Mouse (Mus musculus) midbrain, embryonic 15.5 days (tissue): ENCODE results near the gene Irak4. TPM values are rescaled to one million over a fixed set of nuclear protein-coding genes. Genes with fewer than 3 reads are reported as not detected.
A peak's percentile ranks its signal among the peaks of the same experiment; 100 is the strongest.

Experiments used
- ATAC-seq: fragments of 200-750 bp; cut with Nextera tagmentation; replicated peaks from 2 replicates; pipeline ENCODE4 v1.8.0; 2017; ENCODE audit warnings: moderate TSS enrichment
- H3K27ac ChIP-seq: fragments of 300-500 bp; sonication (generic); 2 replicates; pipeline ENCODE4 v1.5.1; 2015; ENCODE audit warnings: mild to moderate bottlenecking, inconsistent platforms
- H3K27me3 ChIP-seq: fragments of 300-500 bp; sonication (generic); replicated peaks from 2 replicates; pipeline ENCODE4 v1.6.1; 2015; ENCODE audit warnings: inconsistent platforms
- H3K36me3 ChIP-seq: fragments of 300-500 bp; sonication (generic); replicated peaks from 2 replicates; pipeline ENCODE4 v1.6.1; 2015; ENCODE audit warnings: inconsistent platforms
- H3K4me1 ChIP-seq: fragments of 300-500 bp; sonication (generic); 2 replicates; pipeline ENCODE4 v1.6.1; 2015; ENCODE audit warnings: inconsistent platforms
- H3K4me2 ChIP-seq: fragments of 300-500 bp; sonication (generic); 2 replicates; pipeline ENCODE4 v1.6.1; 2015; ENCODE audit warnings: inconsistent platforms, mild to moderate bottlenecking, moderate library complexity
- H3K4me3 ChIP-seq: fragments of 300-500 bp; sonication (generic); 2 replicates; pipeline ENCODE4 v1.5.1; 2015; ENCODE audit warnings: mild to moderate bottlenecking, inconsistent platforms
- H3K9ac ChIP-seq: fragments of 300-500 bp; sonication (generic); 2 replicates; pipeline ENCODE4 v1.6.1; 2015; ENCODE audit warnings: mild to moderate bottlenecking, inconsistent platforms
- H3K9me3 ChIP-seq: fragments of 300-500 bp; sonication (generic); 2 replicates; pipeline ENCODE4 v1.6.1; 2016; ENCODE audit warnings: inconsistent platforms
- WGBS: fragments of 180-500 bp; shearing (Covaris S2); methylation state at CpG from one replicate; pipeline ENCODE4 v1.1.7; 2015; ENCODE audit warnings: mixed read lengths; 5-methylcytosine and 5-hydroxymethylcytosine counted together
- polyA plus RNA-seq: library from polyadenylated mRNA; unstranded; fragments of >200 nt; fragmentation: Nextera tagmentation; extraction: Ambion mirVana; gene quantifications from 2 replicates; pipeline ENCODE4 v1.2.1, GENCODE M21; 2015

Gene Irak4
- polyA plus RNA-seq, 1 experiment from 2014 or later: 1.3 TPM

- WGBS: 91% methylated on average over 4 of the region's 4 CpGs
- Histone ChIP-seq H3K27me3 (no peaks in the 10 kb centered on the region), H3K36me3 (no peaks in the 10 kb centered on the region), H3K27ac (no peak overlapping the region), H3K4me1 (no peaks in the 10 kb centered on the region), H3K9me3 (no peaks in the 10 kb centered on the region), H3K4me2 (no peak overlapping the region), H3K4me3 (no peak overlapping the region), H3K9ac (no peak overlapping the region)
- no peak for ATAC-seq
Observed at GRCm38 (mm10) chr15:94571501-94571900, 28.1 kb downstream of the Irak4 start.

DNA sequence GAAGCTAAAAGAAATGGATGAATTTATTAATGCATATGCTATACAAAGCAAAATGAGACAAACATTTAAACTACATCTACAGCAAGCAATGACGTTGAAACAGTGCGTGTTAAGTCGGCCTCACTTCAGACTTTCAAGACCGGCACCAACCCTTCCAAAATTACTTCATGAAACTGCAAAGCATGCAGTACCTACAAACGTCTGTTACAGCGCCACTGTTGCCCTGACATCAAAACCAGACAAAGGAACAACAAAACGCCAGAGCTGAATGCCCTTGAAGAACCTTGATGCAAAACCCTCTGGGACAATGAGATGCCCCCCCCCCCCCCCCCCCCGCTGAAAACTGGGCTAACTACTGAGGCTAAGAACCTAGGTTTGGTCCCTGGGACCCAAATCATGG is 29.3 kb downstream of the Irak4 start:
- 65% methylated on average over 8 of the region's 8 CpGs for WGBS
- H3K9me3 ChIP-seq: no peaks in the 10 kb centered on the region
- H3K27ac ChIP-seq: no peak overlapping the region
- no peak overlapping the region for H3K9ac ChIP-seq
- no peak overlapping the region for H3K4me2 ChIP-seq
- no peak for ATAC-seq
- no peaks in the 10 kb centered on the region for H3K36me3 ChIP-seq
- no peak overlapping the region for H3K4me3 ChIP-seq
- no peaks in the 10 kb centered on the region for H3K4me1 ChIP-seq
- no peaks in the 10 kb centered on the region for H3K27me3 ChIP-seq

- Histone ChIP-seq H3K4me1 (no peaks in the 10 kb centered on the region), H3K4me3 (no peak overlapping the region), H3K9me3 (no peaks in the 10 kb centered on the region), H3K36me3 (peaks cover 5% of the 10 kb centered on the region), H3K9ac (no peak overlapping the region), H3K27me3 (no peaks in the 10 kb centered on the region), H3K27ac (no peak overlapping the region), H3K4me2 (no peak overlapping the region)
- WGBS: 79% methylated on average over 4 of the region's 4 CpGs
- no peak for ATAC-seq
Observed at GRCm38 (mm10) chr15:94574566-94575268, 31.3 kb downstream of the Irak4 start.

GRCm38 (mm10) chr15:94582000-94582593 is 38.7 kb downstream of the Irak4 start:
- no peaks in the 10 kb centered on the region for H3K27me3 ChIP-seq
- no peak overlapping the region for H3K9ac ChIP-seq
- no peak overlapping the region for H3K4me2 ChIP-seq
- peaks cover 49% of the 10 kb centered on the region for H3K36me3 ChIP-seq
- no peaks in the 10 kb centered on the region for H3K9me3 ChIP-seq
- H3K4me3 ChIP-seq: no peak overlapping the region
- H3K27ac ChIP-seq: no peak overlapping the region
- no peak for ATAC-seq
- 60% methylated on average over 7 of the region's 7 CpGs for WGBS
- no peaks in the 10 kb centered on the region for H3K4me1 ChIP-seq

- Histone ChIP-seq H3K4me3 (no peak overlapping the region), H3K9ac (no peak overlapping the region), H3K4me2 (no peak overlapping the region), H3K36me3 (peaks cover 49% of the 10 kb centered on the region), H3K9me3 (no peaks in the 10 kb centered on the region), H3K27ac (no peak overlapping the region), H3K4me1 (peaks cover 5% of the 10 kb centered on the region), H3K27me3 (no peaks in the 10 kb centered on the region)
- WGBS: 92% methylated on average over 10 of the region's 10 CpGs
- ATAC-seq: no peak
Observed at GRCm38 (mm10) chr15:94583153-94583552, 39.7 kb downstream of the Irak4 start.

DNA sequence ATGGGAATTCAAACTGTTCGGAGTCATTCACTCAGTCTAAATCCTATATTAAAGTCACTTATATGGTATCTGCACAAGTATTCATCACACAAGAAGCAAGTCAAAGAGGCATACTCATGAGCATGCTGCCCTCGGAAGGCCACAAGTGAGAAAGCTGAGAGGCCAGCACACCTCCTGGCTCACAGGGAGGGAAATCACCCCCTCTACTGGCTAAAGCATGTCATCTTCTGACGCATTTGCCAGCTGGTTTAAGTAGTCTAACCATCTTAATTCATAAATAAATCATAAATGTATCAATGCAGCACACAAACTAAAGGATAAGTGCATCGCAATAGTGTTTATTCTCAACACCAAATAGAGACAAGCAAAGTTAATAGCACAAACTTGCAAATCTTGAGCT is 41.3 kb downstream of the Irak4 start:
- peaks cover 45% of the 10 kb centered on the region for H3K36me3 ChIP-seq
- ATAC-seq: no peak
- H3K4me3 ChIP-seq: no peak overlapping the region
- H3K4me2 ChIP-seq: no peak overlapping the region
- peaks cover 13% of the 10 kb centered on the region for H3K4me1 ChIP-seq
- H3K27ac ChIP-seq: no peak overlapping the region
- no peaks in the 10 kb centered on the region for H3K9me3 ChIP-seq
- H3K9ac ChIP-seq: no peak overlapping the region
- 80% methylated on average over 4 of the region's 4 CpGs for WGBS
- no peaks in the 10 kb centered on the region for H3K27me3 ChIP-seq

- no peaks in the 10 kb centered on the region for H3K9me3 ChIP-seq
- H3K4me2 ChIP-seq: peak overlapping the region; percentile 69
- H3K27me3 ChIP-seq: no peaks in the 10 kb centered on the region
- H3K4me3 ChIP-seq: no peak overlapping the region
- no peak overlapping the region for H3K9ac ChIP-seq
- no peak overlapping the region for H3K27ac ChIP-seq
- H3K4me1 ChIP-seq: peaks cover 13% of the 10 kb centered on the region
- H3K36me3 ChIP-seq: peaks cover 18% of the 10 kb centered on the region
- ATAC-seq: no peak
- 86% methylated on average over 9 of the region's 9 CpGs for WGBS
Observed at GRCm38 (mm10) chr15:94587826-94588715, 44.6 kb downstream of the Irak4 start.

GRCm38 (mm10) chr15:94589219-94590075 is 46.0 kb downstream of the Irak4 start, which contains the start of gene Twf1:
TSS of gene Twf1 (minus strand) at chr15:94589889.
- Histone ChIP-seq H3K4me1 (peaks cover 13% of the 10 kb centered on the region), H3K4me2 (peak within 1 kb of the TSS; percentile 69), H3K9ac (peak within 1 kb of the TSS; percentile 91), H3K4me3 (peak within 1 kb of the TSS; percentile 98), H3K27ac (peak within 1 kb of the TSS; percentile 88), H3K9me3 (no peaks in the 10 kb centered on the region), H3K36me3 (peaks cover 5% of the 10 kb centered on the region; the same call in 1 of the 2 replicates), H3K27me3 (no peaks in the 10 kb centered on the region)
- WGBS: under 1% methylated on average over 65 of the region's 70 CpGs
- peak; percentile 99 for ATAC-seq

DNA sequence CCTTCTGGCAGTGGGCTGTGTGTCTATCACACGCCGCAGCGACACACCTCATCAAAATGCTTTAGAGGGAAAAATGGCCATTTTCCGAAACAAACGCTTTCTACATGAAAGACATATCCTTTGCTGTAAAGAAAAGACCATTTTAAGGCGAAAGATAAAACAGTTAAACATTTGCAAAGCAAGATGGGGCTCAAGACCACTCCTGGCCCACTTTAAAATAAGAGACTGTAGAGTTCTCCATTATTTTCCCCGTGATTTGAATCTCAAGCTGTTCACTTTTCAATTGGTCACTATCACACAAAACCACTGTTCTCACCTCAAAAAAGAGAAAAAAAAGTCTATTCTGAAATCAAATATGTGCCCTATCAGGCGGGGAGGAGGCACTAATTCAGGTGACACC is 46.6 kb downstream of the Irak4 start:
- Histone ChIP-seq H3K27me3 (no peaks in the 10 kb centered on the region), H3K9me3 (no peaks in the 10 kb centered on the region), H3K36me3 (no peaks in the 10 kb centered on the region), H3K4me3 (peak overlapping the region; percentile 98), H3K4me1 (peaks cover 13% of the 10 kb centered on the region), H3K27ac (peak overlapping the region; percentile 65), H3K9ac (peak overlapping the region; percentile 35; the same call in 1 of the 2 replicates), H3K4me2 (peak overlapping the region; percentile 52)
- peak; percentile 40; the same call in 1 of the 2 replicates for ATAC-seq
- 11% methylated on average over 8 of the region's 8 CpGs for WGBS

DNA sequence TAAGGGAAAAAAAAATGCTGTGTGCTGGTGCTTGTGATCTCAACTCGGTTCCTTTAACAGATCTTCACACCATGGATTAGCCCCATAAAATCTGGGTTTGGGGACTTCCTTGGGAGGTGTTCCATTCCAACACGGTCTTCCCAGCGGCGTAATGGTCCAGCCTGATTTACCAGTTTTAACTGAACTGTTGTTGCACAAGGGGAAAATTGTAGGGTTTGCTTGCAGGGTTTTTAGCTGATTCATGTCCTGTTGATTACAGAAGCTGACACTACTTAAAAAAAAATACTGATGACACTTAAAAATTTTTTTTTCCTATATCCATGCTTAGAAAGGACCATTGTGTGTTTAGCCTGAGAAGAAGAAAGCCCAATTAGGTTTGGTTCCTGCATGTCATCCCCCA is 47.9 kb downstream of the Irak4 start:
- Histone ChIP-seq H3K36me3 (no peaks in the 10 kb centered on the region), H3K4me2 (no peak overlapping the region), H3K4me1 (peaks cover 13% of the 10 kb centered on the region), H3K27ac (no peak overlapping the region), H3K9me3 (no peaks in the 10 kb centered on the region), H3K4me3 (no peak overlapping the region), H3K9ac (no peak overlapping the region), H3K27me3 (no peaks in the 10 kb centered on the region)
- ATAC-seq: no peak
- 88% methylated on average over 4 of the region's 4 CpGs for WGBS

DNA sequence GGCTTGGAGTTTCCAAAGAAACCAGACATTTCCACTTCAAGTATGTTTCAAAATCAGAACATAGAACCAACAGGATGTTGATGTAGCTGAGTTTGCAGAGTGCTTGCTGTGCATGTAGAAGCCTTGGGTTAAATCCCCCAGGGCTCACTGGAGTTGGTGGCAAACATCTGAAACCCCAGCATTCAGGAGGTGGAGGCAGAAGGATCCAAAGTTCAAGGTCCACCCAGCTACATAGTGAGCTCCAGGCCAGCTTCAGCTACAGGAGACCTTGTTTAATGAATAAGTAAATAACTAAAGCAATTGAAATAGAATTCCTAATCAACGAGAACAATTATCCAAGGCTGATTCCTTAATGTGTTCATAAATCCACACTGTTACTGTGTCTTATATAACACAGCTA is 50.1 kb downstream of the Irak4 start:
- WGBS: 78% methylated on average over 1 of the region's 1 CpGs
- no peak for ATAC-seq
- H3K4me1 ChIP-seq: peaks cover 4% of the 10 kb centered on the region

More for the DNA sequence above, 50.1 kb downstream of the Irak4 start:
- Histone ChIP-seq H3K36me3 (no peaks in the 10 kb centered on the region), H3K4me3 (no peak overlapping the region), H3K9ac (no peak overlapping the region), H3K4me2 (no peak overlapping the region), H3K9me3 (no peaks in the 10 kb centered on the region), H3K27me3 (no peaks in the 10 kb centered on the region), H3K27ac (no peak overlapping the region)
